Mouse (Mus musculus): Measurements from ENCODE around the gene Tsnax.

DNA sequence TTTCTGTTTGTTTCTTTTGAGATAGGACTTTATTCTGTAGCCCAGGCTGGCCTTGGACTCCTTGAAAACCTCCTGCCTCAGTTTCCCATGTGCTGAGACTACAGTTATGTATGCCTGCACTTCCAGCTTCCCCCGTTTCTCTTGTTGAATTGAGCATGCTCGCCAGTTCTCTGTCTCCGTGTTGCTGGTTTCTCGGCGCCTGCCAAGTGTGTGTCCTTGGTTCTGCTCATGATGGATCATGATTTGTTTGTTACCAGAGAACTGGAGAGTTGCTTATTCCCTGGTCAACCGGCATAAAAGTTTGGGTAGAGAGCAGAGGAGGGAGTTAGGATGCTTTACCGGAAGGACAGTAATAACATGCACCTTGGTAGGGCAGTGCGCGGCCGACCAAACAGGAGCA is 61.3 kb downstream of the Tsnax start:
- no peak for TF ChIP-seq CTCF (IDR thresholded peaks at IDR 0.05; ENCODE audit: extremely low read depth, insufficient read depth, insufficient read length, insufficient replicate concordance)
- TF ChIP-seq POLR2A (IDR thresholded peaks at IDR 0.05; ENCODE audit: low read depth, low read length) = no peak
